Comparison of ENCODE assay signal across 7 mouse cellular contexts in genomic region chrX:151168438-151169131, GRCm38 (mm10). TPM values are rescaled to one million over a fixed set of nuclear protein-coding genes. Genes with fewer than 3 reads are reported as not detected.
DNase-seq lines count a peak whose midpoint lies in the region; ATAC-seq and TF ChIP-seq lines count a peak whose summit lies in the region.

No protein-coding gene starts in this region.

- no peaks in the 10 kb centered on the region for H3K4me1 ChIP-seq in intestine, postnatal 0 days (replicated peaks; ENCODE audit: control insufficient read depth, insufficient read depth, low read length)
- H3K4me1 ChIP-seq in midbrain, embryonic 15.5 days = no peaks in the 10 kb centered on the region
- H3K4me1 ChIP-seq in testis, adult 2 months (ENCODE audit: control insufficient read depth, insufficient read depth, low read length) = no peaks in the 10 kb centered on the region; the same call in 1 of the 2 replicates

- no peak overlapping the region for H3K27ac ChIP-seq in intestine, postnatal 0 days (ENCODE audit: low read depth, low read length)
- peak overlapping the region; percentile 93 for H3K27ac ChIP-seq in midbrain, embryonic 15.5 days
- peak overlapping the region; percentile 87 for H3K27ac ChIP-seq in testis, adult 2 months (ENCODE audit: control insufficient read depth, insufficient read depth, low read depth, low read length)

- no peaks in the 10 kb centered on the region for H3K9me3 ChIP-seq in intestine, postnatal 0 days (ENCODE audit: control insufficient read depth)
- H3K9me3 ChIP-seq in midbrain, embryonic 15.5 days = no peaks in the 10 kb centered on the region

- 0 out of 2 replicates have a peak, but pooled peaks cover 2% of the 10 kb centered on the region for H3K27me3 ChIP-seq in intestine, postnatal 0 days (replicated peaks; ENCODE audit: control insufficient read depth, insufficient read depth, low read length)
- H3K27me3 ChIP-seq in midbrain, embryonic 15.5 days (replicated peaks) = no peaks in the 10 kb centered on the region
- no peaks in the 10 kb centered on the region for H3K27me3 ChIP-seq in testis, adult 2 months (ENCODE audit: control insufficient read depth, insufficient read depth, low read length)

- H3K9ac ChIP-seq in intestine, postnatal 0 days (ENCODE audit: low read depth, low read length) = peak overlapping the region; percentile 31; the same call in 1 of the 2 replicates
- H3K9ac ChIP-seq in midbrain, embryonic 15.5 days = peak overlapping the region; percentile 48

- intact Hi-C loops in left cerebral cortex, postnatal 36 days (cut with DNase I) = no loop called here

- WGBS in intestine, postnatal 0 days = 20% methylated on average over 25 of the region's 25 CpGs
- WGBS in midbrain, embryonic 15.5 days = 23% methylated on average over 24 of the region's 25 CpGs

- TF ChIP-seq POLR2A in testis, adult 2 months (IDR thresholded peaks at IDR 0.05; ENCODE audit: control insufficient read depth, low read depth, low read length) = no peak

- H3K36me3 ChIP-seq in intestine, postnatal 0 days (ENCODE audit: control insufficient read depth, insufficient read depth) = no peaks in the 10 kb centered on the region
- H3K36me3 ChIP-seq in midbrain, embryonic 15.5 days (replicated peaks) = no peaks in the 10 kb centered on the region
- no peaks in the 10 kb centered on the region for H3K36me3 ChIP-seq in testis, adult 2 months (ENCODE audit: control insufficient read depth, insufficient read depth, low read length)

- peak; percentile 49 for ATAC-seq in intestine, postnatal 0 days
- peak; percentile 85 for ATAC-seq in midbrain, embryonic 15.5 days (replicated peaks)

- peak overlapping the region; percentile 66 for H3K4me2 ChIP-seq in intestine, postnatal 0 days (replicated peaks; ENCODE audit: low read depth)
- H3K4me2 ChIP-seq in midbrain, embryonic 15.5 days = peak overlapping the region; percentile 61

- no peak for TF ChIP-seq CTCF in intestine, postnatal 0 days (IDR thresholded peaks at IDR 0.05; ENCODE audit: low read depth)
- TF ChIP-seq CTCF in testis, adult 2 months (IDR thresholded peaks at IDR 0.05; ENCODE audit: control insufficient read depth, insufficient read depth, insufficient replicate concordance, low read depth, low read length) = no peak

- peak overlapping the region; percentile 42 for H3K4me3 ChIP-seq in intestine, postnatal 0 days (ENCODE audit: low read depth, low read length)
- H3K4me3 ChIP-seq in midbrain, embryonic 15.5 days = peak overlapping the region; percentile 52
- H3K4me3 ChIP-seq in testis, adult 2 months (ENCODE audit: control insufficient read depth, low read depth, low read length) = peak overlapping the region; percentile 82

- DNase-seq in adrenal gland, postnatal 10 days = peak; percentile 29
- DNase-seq in embryo, embryonic 10.5 days (ENCODE audit: low spot score) = peak; percentile 89
- peak; percentile 8 for DNase-seq in gastrocnemius, postnatal 25 days
- DNase-seq in left cerebral cortex, postnatal 36 days (ENCODE audit: low spot score in 2 of 2) = peak; percentile 53 to 54

RNA-seq across cellular contexts. Expression of gene Wnk3, which starts 29.3 kb away (rescaled TPM):
- total RNA-seq in adrenal gland, postnatal 10 days (2021) = 1 to 10 TPM; 1.7 to 2.1 TPM
- 1 to 10 TPM in 1 of 2 experiments, under 1 TPM in 1; 0.54 to 1.0 TPM for total RNA-seq in gastrocnemius, postnatal 25 days (2021)
- polyA plus RNA-seq in intestine, postnatal 0 days (2015; fragmentation: Nextera tagmentation; extraction: Ambion mirVana) = 0.23 and 0.24 TPM in 2 replicates
- total RNA-seq in left cerebral cortex, postnatal 36 days (2021) = 10 to 100 TPM; 41.8 to 42.1 TPM
- polyA plus RNA-seq in midbrain, embryonic 15.5 days (2015; fragmentation: Nextera tagmentation; extraction: Ambion mirVana) = 18.4 and 19.0 TPM in 2 replicates
- 3.1 and 5.0 TPM in 2 replicates for polyA plus RNA-seq in testis, adult 2 months (2012; rRNA removed)

Comparison
In these comparisons a context has a peak if more than half of its experiments do, and no peak if none do; other contexts are left out.
1. DNase-seq: peak in every context shown above with its lines; median percentile 89 in embryo, embryonic 10.5 days; 54 in left cerebral cortex, postnatal 36 days; 29 in adrenal gland, postnatal 10 days; 8 in gastrocnemius, postnatal 25 days.
2. RNA of gene Wnk3, which starts 29.3 kb away (total RNA-seq): 41.8 to 42.1 TPM in left cerebral cortex, postnatal 36 days; 1.7 to 2.1 TPM in adrenal gland, postnatal 10 days and 0.54 to 1.0 TPM in gastrocnemius, postnatal 25 days; every median in the first group is over 10 times any median in the second.
3. Peak in every context shown above with its lines, with median percentiles within 50 percentile points of each other: H3K4me3 ChIP-seq.